Mouse (Mus musculus): ENCODE measurements around the gene Pnmal1.

GRCm38 (mm10) chr7:16944808-16945315 lies 14.6 kb upstream of the Pnmal1 start:
- TF ChIP-seq CTCF (IDR thresholded peaks at IDR 0.05; ENCODE audit: control insufficient read depth, insufficient read depth, insufficient read length) (no peak), MAX (IDR thresholded peaks at IDR 0.05) (no peak), MYOG (IDR thresholded peaks at IDR 0.05; ENCODE audit: control insufficient read depth, extremely low read depth, insufficient read length) (no peak), CEBPB (IDR thresholded peaks at IDR 0.05; ENCODE audit: low read depth) (no peak), USF1 (IDR thresholded peaks at IDR 0.05; ENCODE audit: low read depth) (no peak), MYOD1 (IDR thresholded peaks at IDR 0.05; ENCODE audit: control insufficient read depth, insufficient read length, low read depth) (no peak), FOSL1 (IDR thresholded peaks at IDR 0.05; ENCODE audit: insufficient read depth, low read length, poor library complexity, severe bottlenecking) (no peak)

Measured in C2C12 (cell line).